Mouse (Mus musculus) C2C12 (cell line): ENCODE data around the gene Fem1a. TPM values are rescaled to one million over a fixed set of nuclear protein-coding genes. Genes with fewer than 3 reads are reported as not detected.

Experiments
- H3K27me3 ChIP-seq: one replicate; pipeline ENCODE4 v1.6.1; 2011; ENCODE audit not compliant: control insufficient read depth, insufficient read depth, insufficient read length
- H3K36me3 ChIP-seq: one replicate; pipeline ENCODE4 v1.6.1; 2011; ENCODE audit not compliant: control insufficient read depth, insufficient read depth
- H3K4me3 ChIP-seq: one replicate; pipeline ENCODE4 v1.5.1; 2011; ENCODE audit warnings: mild to moderate bottlenecking, control low read depth; ENCODE audit not compliant: poor library complexity, insufficient read depth, severe bottlenecking
- H3K79me2 ChIP-seq: one replicate; pipeline ENCODE4 v1.6.1; 2011; ENCODE audit not compliant: control insufficient read depth, insufficient read depth
- H3K79me3 ChIP-seq: one replicate; pipeline ENCODE4 v1.6.1; 2011; ENCODE audit warnings: low read depth, control low read depth
- H3ac ChIP-seq: one replicate; pipeline ENCODE3; 2011; ENCODE audit warnings: low read depth; ENCODE audit not compliant: control insufficient read depth, insufficient read length
- CEBPB ChIP-seq: IDR thresholded peaks from one replicate; pipeline ENCODE4 v1.6.1; 2011; ENCODE audit warnings: low read depth, mild to moderate bottlenecking, control low read depth, moderate library complexity
- CTCF ChIP-seq: IDR thresholded peaks from one replicate; pipeline ENCODE4 v1.5.1; 2011; ENCODE audit not compliant: control insufficient read depth, insufficient read depth, insufficient read length
- FOSL1 ChIP-seq: IDR thresholded peaks from one replicate; pipeline ENCODE4 v1.8.0; 2011; ENCODE audit warnings: mild to moderate bottlenecking, low read length; ENCODE audit not compliant: poor library complexity, insufficient read depth, severe bottlenecking
- MAX ChIP-seq: IDR thresholded peaks from one replicate; pipeline ENCODE4 v1.6.1; 2011; ENCODE audit warnings: mild to moderate bottlenecking, control low read depth
- MYOD1 ChIP-seq: IDR thresholded peaks from one replicate; pipeline ENCODE4 v1.6.1; 2011; ENCODE audit warnings: low read depth; ENCODE audit not compliant: control insufficient read depth, insufficient read length
- MYOG ChIP-seq: IDR thresholded peaks from one replicate; pipeline ENCODE4 v1.6.1; 2011; ENCODE audit not compliant: control insufficient read depth, insufficient read length; ENCODE audit errors: extremely low read depth
- USF1 ChIP-seq: IDR thresholded peaks from one replicate; pipeline ENCODE4 v1.6.1; 2011; ENCODE audit warnings: low read depth, mild to moderate bottlenecking, control low read depth, moderate library complexity
- polyA plus RNA-seq: library from polyadenylated mRNA; unstranded; fragments of >200 nt; fragmentation: generic; extraction: Trizol; gene quantifications from one replicate; pipeline ENCODE4 v1.2.1, GENCODE M21; 2012; ENCODE audit warnings: missing spikeins

The Fem1a gene
- polyA plus RNA-seq, 1 experiment, result 18.1 TPM

GRCm38 (mm10) chr17:56214229-56214628 lies 42.4 kb upstream of the Fem1a start:
- Histone ChIP-seq H3K4me3 (no peak overlapping the region), H3K27me3 (no peaks in the 10 kb centered on the region), H3K79me3 (peaks cover 13% of the 10 kb centered on the region), H3ac (no peak overlapping the region), H3K36me3 (peaks cover 28% of the 10 kb centered on the region), H3K79me2 (peaks cover 59% of the 10 kb centered on the region)
- TF ChIP-seq MYOD1 (no peak), USF1 (no peak), FOSL1 (no peak), CEBPB (no peak), MAX (no peak), CTCF (no peak), MYOG (no peak)

GRCm38 (mm10) chr17:56217670-56218069 lies 38.9 kb upstream of the Fem1a start:
- Histone ChIP-seq H3K4me3 (peak overlapping the region; percentile 60), H3K36me3 (no peaks in the 10 kb centered on the region), H3K79me3 (peaks cover 13% of the 10 kb centered on the region), H3ac (peak overlapping the region; percentile 86), H3K27me3 (no peaks in the 10 kb centered on the region), H3K79me2 (peaks cover 57% of the 10 kb centered on the region)
- TF ChIP-seq USF1, result no peak
- TF ChIP-seq CEBPB, result no peak
- TF ChIP-seq FOSL1, result no peak
- no peak for TF ChIP-seq MYOD1
- TF ChIP-seq MYOG, result no peak
- TF ChIP-seq CTCF, result no peak
- TF ChIP-seq MAX, result no peak

- Histone ChIP-seq H3K79me3 (peaks cover 13% of the 10 kb centered on the region), H3K4me3 (peak within 1 kb of the TSS; percentile 60), H3ac (peak within 1 kb of the TSS; percentile 86), H3K27me3 (no peaks in the 10 kb centered on the region), H3K36me3 (no peaks in the 10 kb centered on the region), H3K79me2 (peaks cover 49% of the 10 kb centered on the region)
- TF ChIP-seq MAX (peak; percentile 16), FOSL1 (no peak), CEBPB (peak; percentile 58), MYOD1 (no peak)
Observed at GRCm38 (mm10) chr17:56218377-56219191, 38.0 kb upstream of the Fem1a start, which contains the start of gene Dpp9. Gene Dpp9 (minus strand): TSS chr17:56218905.

- TF ChIP-seq MAX (no peak), CEBPB (no peak), MYOG (no peak), MYOD1 (no peak), USF1 (no peak)
- Histone ChIP-seq H3ac (peak overlapping the region; percentile 60), H3K79me2 (peaks cover 43% of the 10 kb centered on the region), H3K36me3 (no peaks in the 10 kb centered on the region), H3K4me3 (peak overlapping the region; percentile 60), H3K79me3 (peaks cover 13% of the 10 kb centered on the region), H3K27me3 (no peaks in the 10 kb centered on the region)
Observed at GRCm38 (mm10) chr17:56219251-56219650, 37.4 kb upstream of the Fem1a start.

GRCm38 (mm10) chr17:56219805-56220204 lies 36.8 kb upstream of the Fem1a start:
- no peak overlapping the region for H3K4me3 ChIP-seq
- TF ChIP-seq CEBPB (peak; percentile 18), MYOG (no peak)

GRCm38 (mm10) chr17:56224916-56225315 lies 31.7 kb upstream of the Fem1a start:
- H3K27me3 ChIP-seq, result peaks cover 11% of the 10 kb centered on the region
- H3K79me2 ChIP-seq, result no peaks in the 10 kb centered on the region
- no peak overlapping the region for H3ac ChIP-seq
- H3K36me3 ChIP-seq, result no peaks in the 10 kb centered on the region
- H3K4me3 ChIP-seq, result no peak overlapping the region
- TF ChIP-seq CTCF, result no peak
- TF ChIP-seq MYOG, result no peak
- TF ChIP-seq CEBPB, result no peak
- TF ChIP-seq FOSL1, result no peak
- TF ChIP-seq USF1, result no peak
- TF ChIP-seq MYOD1, result no peak
- TF ChIP-seq MAX, result no peak
- H3K79me3 ChIP-seq, result no peaks in the 10 kb centered on the region

More at GRCm38 (mm10) chr17:56219805-56220204, 36.8 kb upstream of the Fem1a start:
- Histone ChIP-seq H3K36me3 (no peaks in the 10 kb centered on the region), H3ac (no peak overlapping the region), H3K79me3 (peaks cover 9% of the 10 kb centered on the region), H3K79me2 (peaks cover 37% of the 10 kb centered on the region), H3K27me3 (no peaks in the 10 kb centered on the region)
